Mouse (Mus musculus): ENCODE results near the gene Sh3bp4. TPM values are rescaled to one million over a fixed set of nuclear protein-coding genes. Genes with fewer than 3 reads are reported as not detected.

Sh3bp4 gene
- polyA plus RNA-seq, 1 experiment: 3.6 TPM

DNA sequence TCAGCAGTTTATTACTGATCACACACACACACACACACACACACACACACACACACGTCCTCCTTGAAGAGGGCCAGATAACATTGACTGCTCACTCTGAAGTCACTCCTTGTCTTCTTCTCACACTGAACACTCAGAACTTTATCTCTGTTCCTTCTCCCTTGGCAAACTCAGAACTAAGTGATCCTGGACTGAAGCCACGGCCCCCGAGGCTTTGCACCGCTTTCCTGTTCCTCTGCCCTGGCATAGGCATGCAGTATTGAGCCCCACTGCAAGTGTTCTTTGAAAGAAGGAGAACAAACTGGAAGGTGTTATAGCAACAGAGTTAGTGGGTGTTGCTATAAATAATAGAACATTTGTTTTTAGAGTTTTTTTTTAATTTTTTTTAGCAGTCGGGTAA, 68.1 kb downstream of the Sh3bp4 start:
- no peaks in the 10 kb centered on the region for H3K36me3 ChIP-seq (ENCODE audit: control insufficient read depth, insufficient read depth, low read length)
- 45% methylated on average over 5 of the region's 5 CpGs for WGBS
- H3K27ac ChIP-seq (ENCODE audit: insufficient read depth, low read length): no peak overlapping the region
- H3K4me3 ChIP-seq (ENCODE audit: extremely low read depth, insufficient read depth, insufficient read length): no peak overlapping the region
- H3K27me3 ChIP-seq (ENCODE audit: control insufficient read depth, insufficient read depth, low read length): no peaks in the 10 kb centered on the region
- no peak for DNase-seq (ENCODE audit: low read depth in 1 of 2, low spot score in 2 of 2)
- H3K4me1 ChIP-seq (ENCODE audit: control insufficient read depth, insufficient read depth, insufficient read length): no peaks in the 10 kb centered on the region
- TF ChIP-seq CTCF (IDR thresholded peaks at IDR 0.05; ENCODE audit: extremely low read depth, insufficient read depth, insufficient read length, insufficient replicate concordance) (no peak), POLR2A (IDR thresholded peaks at IDR 0.05; ENCODE audit: low read depth, low read length) (no peak)

GRCm38 (mm10) chr1:89140113-89140512, 69.9 kb downstream of the Sh3bp4 start:
- TF ChIP-seq POLR2A (IDR thresholded peaks at IDR 0.05; ENCODE audit: low read depth, low read length): no peak
- no peak for TF ChIP-seq CTCF (IDR thresholded peaks at IDR 0.05; ENCODE audit: extremely low read depth, insufficient read depth, insufficient read length, insufficient replicate concordance)
- Histone ChIP-seq H3K4me3 (ENCODE audit: extremely low read depth, insufficient read depth, insufficient read length) (no peak overlapping the region), H3K36me3 (ENCODE audit: control insufficient read depth, insufficient read depth, low read length) (no peaks in the 10 kb centered on the region), H3K27ac (ENCODE audit: insufficient read depth, low read length) (no peak overlapping the region), H3K27me3 (ENCODE audit: control insufficient read depth, insufficient read depth, low read length) (no peaks in the 10 kb centered on the region), H3K4me1 (ENCODE audit: control insufficient read depth, insufficient read depth, insufficient read length) (no peaks in the 10 kb centered on the region)
- 85% methylated on average over 9 of the region's 9 CpGs for WGBS
- no peak for DNase-seq (ENCODE audit: low read depth in 1 of 2, low spot score in 2 of 2)

GRCm38 (mm10) chr1:89151071-89151470, 80.9 kb downstream of the Sh3bp4 start:
- H3K27ac ChIP-seq (ENCODE audit: insufficient read depth, low read length): no peak overlapping the region
- no peak for DNase-seq (ENCODE audit: low read depth in 1 of 2, low spot score in 2 of 2)
- no peaks in the 10 kb centered on the region for H3K27me3 ChIP-seq (ENCODE audit: control insufficient read depth, insufficient read depth, low read length)
- H3K4me3 ChIP-seq (ENCODE audit: extremely low read depth, insufficient read depth, insufficient read length): no peak overlapping the region
- no peaks in the 10 kb centered on the region for H3K36me3 ChIP-seq (ENCODE audit: control insufficient read depth, insufficient read depth, low read length)
- TF ChIP-seq POLR2A (IDR thresholded peaks at IDR 0.05; ENCODE audit: low read depth, low read length): no peak
- no peak for TF ChIP-seq CTCF (IDR thresholded peaks at IDR 0.05; ENCODE audit: extremely low read depth, insufficient read depth, insufficient read length, insufficient replicate concordance)
- 89% methylated on average over 7 of the region's 7 CpGs for WGBS
- no peaks in the 10 kb centered on the region for H3K4me1 ChIP-seq (ENCODE audit: control insufficient read depth, insufficient read depth, insufficient read length)

- no peak for TF ChIP-seq CTCF (IDR thresholded peaks at IDR 0.05; ENCODE audit: extremely low read depth, insufficient read depth, insufficient read length, insufficient replicate concordance)
- Histone ChIP-seq H3K27me3 (ENCODE audit: control insufficient read depth, insufficient read depth, low read length) (no peaks in the 10 kb centered on the region), H3K4me1 (ENCODE audit: control insufficient read depth, insufficient read depth, insufficient read length) (no peaks in the 10 kb centered on the region), H3K27ac (ENCODE audit: insufficient read depth, low read length) (no peak overlapping the region), H3K4me3 (ENCODE audit: extremely low read depth, insufficient read depth, insufficient read length) (no peak overlapping the region), H3K36me3 (ENCODE audit: control insufficient read depth, insufficient read depth, low read length) (no peaks in the 10 kb centered on the region)
- DNase-seq (ENCODE audit: low read depth in 1 of 2, low spot score in 2 of 2): no peak
- 66% methylated on average over 7 of the region's 7 CpGs for WGBS
Measured at GRCm38 (mm10) chr1:89152576-89152975, 82.4 kb downstream of the Sh3bp4 start.

GRCm38 (mm10) chr1:89153203-89153602, 83.0 kb downstream of the Sh3bp4 start:
- TF ChIP-seq POLR2A (IDR thresholded peaks at IDR 0.05; ENCODE audit: low read depth, low read length) (no peak), CTCF (IDR thresholded peaks at IDR 0.05; ENCODE audit: extremely low read depth, insufficient read depth, insufficient read length, insufficient replicate concordance) (no peak)
- Histone ChIP-seq H3K27me3 (ENCODE audit: control insufficient read depth, insufficient read depth, low read length) (no peaks in the 10 kb centered on the region), H3K27ac (ENCODE audit: insufficient read depth, low read length) (no peak overlapping the region)

GRCm38 (mm10) chr1:89163483-89163882, 93.3 kb downstream of the Sh3bp4 start:
- Histone ChIP-seq H3K4me3 (ENCODE audit: extremely low read depth, insufficient read depth, insufficient read length) (no peak overlapping the region), H3K27me3 (ENCODE audit: control insufficient read depth, insufficient read depth, low read length) (no peaks in the 10 kb centered on the region), H3K36me3 (ENCODE audit: control insufficient read depth, insufficient read depth, low read length) (no peaks in the 10 kb centered on the region), H3K4me1 (ENCODE audit: control insufficient read depth, insufficient read depth, insufficient read length) (no peaks in the 10 kb centered on the region), H3K27ac (ENCODE audit: insufficient read depth, low read length) (no peak overlapping the region)
- WGBS: 83% methylated on average over 6 of the region's 6 CpGs
- DNase-seq (ENCODE audit: low read depth in 1 of 2, low spot score in 2 of 2): no peak
- TF ChIP-seq CTCF (IDR thresholded peaks at IDR 0.05; ENCODE audit: extremely low read depth, insufficient read depth, insufficient read length, insufficient replicate concordance): no peak

More at GRCm38 (mm10) chr1:89153203-89153602, 83.0 kb downstream of the Sh3bp4 start:
- no peak for DNase-seq (ENCODE audit: low read depth in 1 of 2, low spot score in 2 of 2)
- no peaks in the 10 kb centered on the region for H3K36me3 ChIP-seq (ENCODE audit: control insufficient read depth, insufficient read depth, low read length)
- no peak overlapping the region for H3K4me3 ChIP-seq (ENCODE audit: extremely low read depth, insufficient read depth, insufficient read length)
- 85% methylated on average over 6 of the region's 6 CpGs for WGBS
- no peaks in the 10 kb centered on the region for H3K4me1 ChIP-seq (ENCODE audit: control insufficient read depth, insufficient read depth, insufficient read length)

DNA sequence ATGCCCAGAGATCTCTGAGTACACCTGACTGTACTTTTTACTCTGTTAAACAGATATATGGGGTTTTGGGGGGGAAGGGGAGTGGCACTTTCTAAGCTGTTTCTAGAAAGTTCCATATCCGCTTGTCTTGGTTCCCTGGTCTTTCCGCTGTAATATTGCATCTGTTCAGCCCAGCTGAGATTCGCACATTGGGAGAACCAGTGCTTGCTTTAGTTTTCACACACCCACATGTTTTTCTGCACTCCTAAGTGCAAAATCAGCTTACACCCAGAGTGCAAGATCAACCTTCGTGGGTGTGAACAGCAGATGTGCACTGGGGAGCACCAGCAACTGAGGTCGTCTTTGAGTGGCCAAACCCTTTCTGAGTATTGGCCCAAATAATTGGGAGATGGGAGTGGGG, 94.1 kb downstream of the Sh3bp4 start:
- Histone ChIP-seq H3K27ac (ENCODE audit: insufficient read depth, low read length) (no peak overlapping the region), H3K4me3 (ENCODE audit: extremely low read depth, insufficient read depth, insufficient read length) (no peak overlapping the region), H3K4me1 (ENCODE audit: control insufficient read depth, insufficient read depth, insufficient read length) (no peaks in the 10 kb centered on the region), H3K36me3 (ENCODE audit: control insufficient read depth, insufficient read depth, low read length) (no peaks in the 10 kb centered on the region), H3K27me3 (ENCODE audit: control insufficient read depth, insufficient read depth, low read length) (no peaks in the 10 kb centered on the region)
- WGBS: 90% methylated on average over 5 of the region's 5 CpGs
- DNase-seq (ENCODE audit: low read depth in 1 of 2, low spot score in 2 of 2): no peak
- no peak for TF ChIP-seq POLR2A (IDR thresholded peaks at IDR 0.05; ENCODE audit: low read depth, low read length)
